Mouse (Mus musculus): ENCODE data around the gene Lin37.

The Lin37 gene

GRCm38 (mm10) chr7:30559443-30559954 lies at the start of gene Lin37:
Gene Lin37 (minus strand): TSS chr7:30559838.
- DNase-seq (ENCODE audit: low spot score in 2 of 2): peak; percentile 91 to 93

GRCm38 (mm10) chr7:30608476-30608875 lies 48.8 kb upstream of the Lin37 start:
- no peak for DNase-seq (ENCODE audit: low spot score in 2 of 2)

- DNase-seq (ENCODE audit: low spot score in 2 of 2): peak; percentile 52 to 69
Observed at GRCm38 (mm10) chr7:30607706-30608309, 48.2 kb upstream of the Lin37 start.

- no peak for DNase-seq (ENCODE audit: low spot score in 2 of 2)
Observed at GRCm38 (mm10) chr7:30604944-30605343, 45.3 kb upstream of the Lin37 start.

- DNase-seq (ENCODE audit: low spot score in 2 of 2): no peak
Observed at GRCm38 (mm10) chr7:30604424-30604823, 44.8 kb upstream of the Lin37 start.

DNA sequence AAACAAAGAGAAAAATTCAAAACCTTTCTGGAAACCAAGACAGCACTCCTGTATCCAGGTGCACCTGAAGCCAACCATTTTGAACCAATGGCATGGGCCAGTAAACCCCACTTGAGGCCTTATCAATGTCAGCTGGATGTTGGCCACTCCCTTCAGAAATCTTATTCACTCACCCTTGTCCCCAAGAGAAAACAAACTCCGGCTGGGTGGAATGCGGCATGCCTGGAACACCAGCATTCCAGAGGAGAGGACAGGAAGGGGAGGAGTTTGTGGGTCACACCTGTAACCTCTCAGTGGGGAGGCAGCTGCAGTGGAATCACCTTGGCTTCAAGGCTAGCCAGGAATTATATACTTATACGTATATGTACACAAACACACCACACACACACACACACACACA lies 42.9 kb upstream of the Lin37 start:
- no peak for DNase-seq (ENCODE audit: low spot score in 2 of 2)

GRCm38 (mm10) chr7:30600651-30601050 lies 41.0 kb upstream of the Lin37 start:
- no peak for DNase-seq (ENCODE audit: low spot score in 2 of 2)

- peak; percentile 26 to 42 for DNase-seq (ENCODE audit: low spot score in 2 of 2)
Observed at GRCm38 (mm10) chr7:30599933-30600353, 40.3 kb upstream of the Lin37 start.

- DNase-seq (ENCODE audit: low spot score in 2 of 2): no peak
Observed at GRCm38 (mm10) chr7:30598786-30599185, 39.1 kb upstream of the Lin37 start, which contains the start of gene Zbtb32. Gene Zbtb32 (minus strand): TSS chr7:30598909.

GRCm38 (mm10) chr7:30596811-30597210 lies 37.2 kb upstream of the Lin37 start:
- DNase-seq (ENCODE audit: low spot score in 2 of 2): no peak

DNA sequence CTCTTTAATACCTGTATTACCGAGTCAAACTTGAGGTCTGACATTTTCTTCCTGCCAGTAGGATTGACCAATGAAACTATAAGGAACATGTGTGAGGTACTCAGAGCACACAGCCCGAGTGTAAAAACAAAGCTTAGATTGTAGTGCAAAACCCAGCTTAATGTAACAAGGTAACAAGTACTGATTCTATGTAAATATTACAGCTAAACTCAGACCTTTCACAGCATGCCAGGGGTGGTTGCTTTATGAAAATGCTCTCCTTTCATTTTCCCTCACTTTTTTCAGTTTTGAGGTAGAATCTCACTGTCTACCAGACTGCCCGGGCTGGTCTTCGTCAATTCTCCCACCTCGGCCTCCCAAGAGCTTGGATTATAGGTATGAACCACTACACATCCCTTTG lies 36.5 kb upstream of the Lin37 start:
- no peak for DNase-seq (ENCODE audit: low spot score in 2 of 2)

DNA sequence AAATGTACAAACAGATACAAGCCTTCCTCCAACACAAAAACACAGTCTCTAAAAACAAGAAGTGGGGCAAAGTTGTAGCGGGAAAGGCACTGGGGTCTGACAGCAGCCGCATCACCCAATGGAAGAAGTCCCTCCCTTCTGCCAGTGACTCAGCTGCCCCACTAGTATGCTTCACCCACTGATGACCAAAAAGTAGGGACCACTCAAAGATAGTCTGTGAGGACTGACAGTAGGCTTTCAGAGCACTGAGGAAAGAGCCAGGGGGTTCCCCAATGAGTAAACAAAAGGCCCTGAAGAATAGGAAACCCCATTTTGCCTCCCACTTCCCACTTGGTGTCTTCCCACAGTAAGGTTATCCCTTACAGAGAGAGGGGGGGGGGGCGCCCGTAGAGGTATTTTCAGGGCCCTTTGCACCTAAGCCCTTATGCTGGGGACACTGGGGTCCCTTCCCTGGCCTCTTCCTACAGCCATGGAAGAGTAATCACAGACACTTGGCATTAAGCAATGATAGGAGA lies 34.9 kb upstream of the Lin37 start:
- DNase-seq (ENCODE audit: low spot score in 2 of 2): peak in 1 of 2 experiments; percentile 14

GRCm38 (mm10) chr7:30593579-30594509 lies 34.2 kb upstream of the Lin37 start:
- DNase-seq (ENCODE audit: low spot score in 2 of 2): peak in 1 of 2 experiments; percentile 15

DNA sequence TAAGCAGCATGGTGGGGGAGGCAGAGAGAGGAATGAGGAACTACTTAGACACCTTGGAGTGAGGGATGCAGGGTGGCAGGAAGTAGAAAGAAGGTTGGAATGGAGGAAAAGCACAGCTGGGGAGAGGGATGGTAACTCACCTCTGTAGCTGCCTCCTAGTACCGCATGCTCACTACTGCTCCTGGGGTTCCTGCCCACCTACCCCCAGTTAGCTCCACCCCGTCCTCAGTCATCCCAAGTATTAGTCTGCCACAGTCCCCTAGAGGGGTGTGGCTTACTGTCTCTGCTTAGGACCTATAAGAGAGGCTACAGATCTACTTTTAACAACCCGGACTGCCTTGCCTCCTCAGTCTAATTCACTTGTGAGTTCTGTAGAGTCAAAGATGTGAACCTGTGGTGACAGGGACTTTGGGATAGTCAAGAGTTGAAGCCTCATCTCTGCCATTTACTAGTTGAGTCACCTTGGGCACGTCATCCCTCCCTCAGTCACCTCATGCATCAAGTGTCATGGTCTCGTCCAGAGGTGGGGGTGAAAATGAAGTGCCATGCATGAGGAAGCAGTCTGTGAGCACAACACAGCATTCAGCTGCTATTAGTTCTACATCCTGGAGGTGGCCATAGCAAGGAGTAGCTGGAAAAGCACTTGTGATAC lies 33.3 kb upstream of the Lin37 start:
- peak in 1 of 2 experiments; percentile 16 for DNase-seq (ENCODE audit: low spot score in 2 of 2)

- DNase-seq (ENCODE audit: low spot score in 2 of 2): no peak
Observed at GRCm38 (mm10) chr7:30591605-30591951, 31.9 kb upstream of the Lin37 start.

DNA sequence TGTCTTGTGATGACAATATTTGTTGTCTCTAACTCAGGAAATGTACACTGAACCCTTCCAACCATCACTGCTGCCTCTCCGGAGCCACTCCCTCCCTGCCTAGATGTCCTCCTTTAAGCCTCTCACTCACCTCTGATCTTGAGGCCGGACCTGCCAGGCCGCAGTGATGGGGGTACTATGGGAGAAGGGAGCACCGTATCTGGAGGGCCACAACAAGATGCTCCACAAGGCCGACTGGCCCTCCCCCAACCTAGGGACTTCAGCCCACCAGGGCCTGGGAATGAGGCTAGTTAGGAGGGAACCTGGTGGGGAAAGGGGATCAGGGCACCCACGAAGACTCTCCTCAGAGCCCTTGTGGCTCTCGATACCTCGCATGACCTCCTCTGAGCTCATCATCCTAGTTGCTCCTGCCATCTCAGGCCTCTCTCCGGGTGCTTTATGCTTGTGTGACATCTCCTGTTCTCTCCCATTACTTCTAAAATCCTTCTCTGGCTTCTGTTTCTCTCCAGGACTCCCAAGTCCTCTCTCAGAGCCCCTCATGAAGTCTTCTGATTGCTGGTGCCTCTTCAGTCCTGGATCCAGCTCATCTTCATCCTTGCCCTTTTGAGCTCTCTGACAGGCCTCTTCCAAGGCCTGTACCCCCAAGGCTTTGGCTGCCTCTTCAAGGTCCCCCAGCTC lies 31.4 kb upstream of the Lin37 start:
- DNase-seq (ENCODE audit: low spot score in 2 of 2): no peak

DNA sequence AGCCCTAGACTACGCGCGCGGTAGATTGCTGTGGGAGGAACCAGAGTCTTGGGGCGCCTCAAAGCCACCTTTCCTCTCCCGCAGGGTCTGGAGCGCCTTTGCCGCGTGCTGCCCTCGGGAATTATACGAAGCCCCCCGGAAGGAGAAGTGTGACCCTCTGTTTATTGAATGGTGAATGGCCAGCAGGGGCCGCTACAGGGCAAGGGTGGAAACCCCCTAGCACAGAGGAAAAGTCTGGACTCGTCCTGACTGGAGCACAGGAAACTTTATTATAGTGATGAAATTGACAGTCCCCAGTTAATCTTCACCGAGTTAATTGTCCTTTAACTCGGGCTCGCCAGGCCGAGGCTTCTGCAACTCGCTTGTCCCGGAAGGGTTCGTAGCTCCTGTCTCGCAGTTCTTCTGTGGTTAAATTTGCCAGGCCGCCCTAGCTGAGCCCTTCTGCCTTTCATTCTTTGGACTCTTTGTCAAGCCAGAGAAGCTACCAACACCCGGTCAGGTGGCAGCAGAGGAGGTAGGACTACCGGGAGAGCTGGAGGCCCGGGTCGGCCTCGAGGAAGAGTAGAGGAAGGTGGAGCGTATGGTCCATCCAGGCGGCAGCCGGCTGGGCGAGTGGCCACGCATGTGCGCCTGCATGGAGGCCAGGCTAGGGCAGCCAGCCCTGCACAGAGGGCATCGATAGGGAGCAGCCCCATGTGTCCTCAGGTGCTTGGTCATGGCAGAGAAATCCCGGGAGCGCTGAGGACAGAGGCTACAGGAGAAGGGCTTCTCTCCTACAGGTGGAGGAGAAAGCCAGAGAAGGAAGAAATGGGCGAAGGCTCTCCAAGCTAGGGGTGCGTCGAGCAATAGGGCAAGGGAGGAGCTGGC lies 30.0 kb upstream of the Lin37 start:
- peak; percentile 64 to 78 for DNase-seq (ENCODE audit: low spot score in 2 of 2)

GRCm38 (mm10) chr7:30588676-30589434 lies 29.2 kb upstream of the Lin37 start, which contains the start of gene Kmt2b:
Gene Kmt2b (minus strand): TSS chr7:30588726.
- DNase-seq (ENCODE audit: low spot score in 2 of 2): peak; percentile 85 to 89

DNA sequence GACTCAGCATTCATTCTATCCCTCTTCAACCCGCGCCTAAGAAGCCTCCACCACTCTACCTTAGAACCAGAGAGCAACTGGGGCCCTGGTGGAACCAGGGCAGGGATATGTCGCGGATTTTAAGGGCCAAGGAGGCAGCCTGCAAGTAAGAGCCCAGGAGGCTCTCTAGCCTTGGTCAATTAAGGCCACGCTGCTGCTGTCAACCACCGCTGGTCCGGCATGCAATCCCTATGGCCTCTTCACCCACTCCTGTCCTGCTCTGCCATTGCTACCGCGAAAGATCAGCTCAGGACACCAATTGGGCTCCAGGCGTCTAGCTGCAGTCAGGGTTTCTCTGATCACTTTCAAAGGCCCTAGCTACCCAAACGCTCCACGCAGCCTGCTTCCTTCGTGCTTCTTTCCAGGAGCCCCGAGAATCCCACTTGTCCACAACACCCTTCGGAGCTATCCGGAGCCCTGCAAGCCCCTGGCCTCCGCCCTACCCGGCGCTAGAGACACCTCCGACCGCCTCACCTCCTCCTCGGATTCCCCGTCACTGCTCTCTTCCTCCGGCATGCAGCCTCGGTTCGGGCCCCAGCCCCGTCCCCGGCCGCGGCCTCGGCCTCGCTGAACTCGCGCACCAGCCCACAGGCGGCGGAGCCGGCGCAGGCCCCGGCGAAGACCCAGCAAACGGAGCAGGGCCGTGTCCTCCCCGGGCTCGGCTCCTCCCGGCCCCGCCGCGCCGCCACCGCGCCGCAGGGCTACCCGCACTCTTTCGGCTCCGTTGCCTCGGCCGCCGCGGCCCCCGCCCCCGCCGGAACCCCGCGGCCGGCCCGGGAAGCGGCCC lies 28.4 kb upstream of the Lin37 start:
- peak; percentile 35 to 48 for DNase-seq (ENCODE audit: low spot score in 2 of 2)

Data from natural killer cell, adult 2 months (primary cell).